Mouse (Mus musculus): Measurements from ENCODE around the gene Mief2.

DNA sequence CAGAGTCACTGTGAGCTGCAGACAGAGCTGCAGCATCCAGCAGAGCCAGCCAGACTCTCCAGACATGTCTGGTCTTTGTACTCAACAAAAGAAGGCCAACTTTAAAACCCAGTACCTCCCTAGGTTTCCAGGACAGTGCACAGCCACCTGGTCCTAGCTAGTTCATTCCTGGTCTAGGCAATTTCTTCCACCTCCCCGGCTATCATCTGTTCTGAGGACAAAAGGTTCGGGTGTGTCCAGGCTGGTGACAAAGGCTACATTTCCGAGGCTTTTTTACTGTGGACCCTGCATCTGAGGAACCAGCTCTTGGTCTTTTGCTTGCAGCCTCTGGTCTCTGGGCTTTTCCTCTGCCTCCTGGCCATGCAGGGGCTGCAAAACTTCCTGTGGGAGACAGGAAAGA, 12.1 kb downstream of the Mief2 start:
- TF ChIP-seq CTCF (IDR thresholded peaks at IDR 0.05; ENCODE audit: low read depth, low read length) (no peak), POLR2A (IDR thresholded peaks at IDR 0.05; ENCODE audit: borderline replicate concordance, low read depth, low read length) (no peak)
